In genomic region chr17:32891239-32892180, GRCm38 (mm10) we compare ENCODE assay signal across 8 mouse cellular contexts. TPM values are rescaled to one million over a fixed set of nuclear protein-coding genes. Genes with fewer than 3 reads are reported as not detected.
DNase-seq lines count a peak whose midpoint lies in the region; ATAC-seq lines count a peak whose summit lies in the region.

TSS of gene Zfp870 (minus strand) at chr17:32891642.

- H3K27ac ChIP-seq in heart, embryonic 14.5 days (replicated peaks in 1 of 2; ENCODE audit: control insufficient read depth in 1 of 2, insufficient read depth in 1 of 2, low read depth in 2 of 2, low read length in 2 of 2): peak within 1 kb of the TSS; percentile 82 to 86
- H3K27ac ChIP-seq in liver, embryonic 13.5 days: peak within 1 kb of the TSS; percentile 40; the same call in 1 of the 2 replicates
- peak within 1 kb of the TSS; percentile 92 for H3K27ac ChIP-seq in stomach, embryonic 16.5 days (ENCODE audit: low read length)

- peak; percentile 96 for ATAC-seq in heart, embryonic 14.5 days (ENCODE audit: insufficient number of reproducible peaks, insufficient read depth, low FRiP score, low read depth)
- ATAC-seq in liver, embryonic 13.5 days (ENCODE audit: low read depth): peak; percentile 91
- peak; percentile 97 for ATAC-seq in stomach, embryonic 16.5 days (ENCODE audit: insufficient read depth, low FRiP score)

- H3K4me3 ChIP-seq in heart, embryonic 14.5 days (ENCODE audit: control insufficient read depth in 1 of 2, insufficient read depth in 1 of 2, low read depth in 1 of 2, low read length in 2 of 2): peak within 1 kb of the TSS; percentile 73 to 75
- H3K4me3 ChIP-seq in liver, embryonic 13.5 days (replicated peaks): peak within 1 kb of the TSS; percentile 80
- H3K4me3 ChIP-seq in stomach, embryonic 16.5 days (replicated peaks; ENCODE audit: low read length): peak within 1 kb of the TSS; percentile 89

- peak within 1 kb of the TSS; percentile 76 for H3K4me2 ChIP-seq in heart, embryonic 14.5 days (ENCODE audit: low read length)
- H3K4me2 ChIP-seq in liver, embryonic 13.5 days: peak within 1 kb of the TSS; percentile 79
- H3K4me2 ChIP-seq in stomach, embryonic 16.5 days (ENCODE audit: low read depth, low read length): peak within 1 kb of the TSS; percentile 77

- H3K36me3 ChIP-seq in heart, embryonic 14.5 days (ENCODE audit: control insufficient read depth, insufficient read depth, low read length): 0 out of 2 replicates have a peak, but pooled peaks cover 10% of the 10 kb centered on the region
- H3K36me3 ChIP-seq in liver, embryonic 13.5 days: no peaks in the 10 kb centered on the region
- H3K36me3 ChIP-seq in stomach, embryonic 16.5 days (ENCODE audit: control insufficient read depth, insufficient read depth, low read length): no peaks in the 10 kb centered on the region

- 13% methylated on average over 33 of the region's 33 CpGs for WGBS in heart, embryonic 14.5 days
- WGBS in liver, embryonic 13.5 days (ENCODE audit: insufficient replicate concordance): 14% methylated on average over 33 of the region's 33 CpGs
- 12% methylated on average over 33 of the region's 33 CpGs for WGBS in stomach, embryonic 16.5 days

- H3K9ac ChIP-seq in heart, embryonic 14.5 days (ENCODE audit: low read length): peak within 1 kb of the TSS; percentile 87
- peak within 1 kb of the TSS; percentile 79 for H3K9ac ChIP-seq in liver, embryonic 13.5 days
- peak within 1 kb of the TSS; percentile 90 for H3K9ac ChIP-seq in stomach, embryonic 16.5 days (ENCODE audit: low read length)

- H3K4me1 ChIP-seq in heart, embryonic 14.5 days (ENCODE audit: control insufficient read depth in 2 of 2, insufficient read depth in 2 of 2, low read length in 2 of 2): peaks cover 0 to 8% of the 10 kb centered on the region in 2 experiments; a peak in 2 of 4 replicates
- peaks cover 19% of the 10 kb centered on the region for H3K4me1 ChIP-seq in liver, embryonic 13.5 days (replicated peaks)
- H3K4me1 ChIP-seq in stomach, embryonic 16.5 days (ENCODE audit: control insufficient read depth, insufficient read depth, low read length): peaks cover 8% of the 10 kb centered on the region; the same call in 1 of the 2 replicates

- no peaks in the 10 kb centered on the region for H3K9me3 ChIP-seq in heart, embryonic 14.5 days (ENCODE audit: control insufficient read depth, low read length)
- H3K9me3 ChIP-seq in liver, embryonic 13.5 days (replicated peaks): no peaks in the 10 kb centered on the region
- H3K9me3 ChIP-seq in stomach, embryonic 16.5 days (replicated peaks; ENCODE audit: control insufficient read depth, low read length): no peaks in the 10 kb centered on the region

- DNase-seq in CD4-positive helper T cell, adult 2 months (ENCODE audit: low read depth, low spot score): peak; percentile 89
- DNase-seq in c-Kit-negative CD71-positive TER-119-positive erythroid progenitor cells, embryonic 14.5 days (ENCODE audit: low read depth, low spot score): peak; percentile 39
- DNase-seq in fibroblast of lung, adult 2 months (ENCODE audit: low read depth): peak; percentile 88
- DNase-seq in kidney, postnatal 14 days: peak; percentile 94
- peak; percentile 74 for DNase-seq in liver, embryonic 13.5 days
- DNase-seq in neural tube, embryonic 10.5 days (ENCODE audit: extremely low spot score, low spot score): peak; percentile 88

- no peaks in the 10 kb centered on the region for H3K27me3 ChIP-seq in heart, embryonic 14.5 days (ENCODE audit: control insufficient read depth, insufficient read depth, low read length)
- H3K27me3 ChIP-seq in liver, embryonic 13.5 days: no peaks in the 10 kb centered on the region
- no peaks in the 10 kb centered on the region for H3K27me3 ChIP-seq in stomach, embryonic 16.5 days (ENCODE audit: control insufficient read depth, insufficient read depth, low read length)

RNA-seq across cellular contexts. Expression of gene Zfp870, which starts in this region (rescaled TPM):
- 6.6 and 8.4 TPM in 2 replicates for polyA plus RNA-seq in heart, embryonic 14.5 days (2014; fragmentation: Nextera tagmentation; extraction: Ambion mirVana)
- polyA plus RNA-seq in liver, embryonic 13.5 days (2015; fragmentation: Nextera tagmentation; extraction: Ambion mirVana): 1.9 and 2.0 TPM in 2 replicates
- polyA plus RNA-seq in stomach, embryonic 16.5 days (2015; fragmentation: Nextera tagmentation; extraction: Ambion mirVana): 5.8 and 6.7 TPM in 2 replicates

Comparison
In these comparisons a context has a peak if more than half of its experiments do, and no peak if none do; other contexts are left out.
1. Peak in every context shown above with its lines: DNase-seq, ATAC-seq, H3K4me3 ChIP-seq and H3K27ac ChIP-seq.
2. DNase-seq: peak in every context shown above with its lines; median percentile 94 in kidney, postnatal 14 days; 89 in CD4-positive helper T cell, adult 2 months; 88 in fibroblast of lung, adult 2 months; 88 in neural tube, embryonic 10.5 days; 74 in liver, embryonic 13.5 days; 39 in c-Kit-negative CD71-positive TER-119-positive erythroid progenitor cells, embryonic 14.5 days.
3. H3K27ac ChIP-seq: peak in every context shown above with its lines; median percentile 92 in stomach, embryonic 16.5 days; 84 in heart, embryonic 14.5 days; 40 in liver, embryonic 13.5 days.